Mouse (Mus musculus) small intestine, adult 2 months (tissue): ENCODE results near the gene Cntnap2.
"Not testable (repeated sequence)": the region's sequence is repeated elsewhere in the genome, so short reads cannot be mapped to it uniquely, and the experiment has no call there.

Source experiments
- CTCF ChIP-seq: fragments of 200-500 bp; IDR thresholded peaks from 2 replicates; pipeline ENCODE4 v1.5.1; 2012; ENCODE audit warnings: low read depth, mild to moderate bottlenecking, control low read depth, inconsistent platforms, low read length, moderate library complexity, mixed read lengths; ENCODE audit not compliant: insufficient replicate concordance, insufficient read length; ENCODE audit errors: extremely low read depth
- POLR2A ChIP-seq: fragments of 200-500 bp; IDR thresholded peaks from 2 replicates; pipeline ENCODE4 v1.6.1; 2012; ENCODE audit warnings: low read depth, mild to moderate bottlenecking, control low read depth, inconsistent platforms, low read length, moderate library complexity

GRCm38 (mm10) chr6:47174580-47175294, 2115.6 kb downstream of the Cntnap2 start:
- not testable (repeated sequence) for TF ChIP-seq CTCF, POLR2A
